Mouse (Mus musculus): Measurements from ENCODE around the gene Ascc1. TPM values are rescaled to one million over a fixed set of nuclear protein-coding genes. Genes with fewer than 3 reads are reported as not detected.

Gene Ascc1
- total and polyA plus RNA-seq, 2 experiments = 10.8 to 12.9 TPM

DNA sequence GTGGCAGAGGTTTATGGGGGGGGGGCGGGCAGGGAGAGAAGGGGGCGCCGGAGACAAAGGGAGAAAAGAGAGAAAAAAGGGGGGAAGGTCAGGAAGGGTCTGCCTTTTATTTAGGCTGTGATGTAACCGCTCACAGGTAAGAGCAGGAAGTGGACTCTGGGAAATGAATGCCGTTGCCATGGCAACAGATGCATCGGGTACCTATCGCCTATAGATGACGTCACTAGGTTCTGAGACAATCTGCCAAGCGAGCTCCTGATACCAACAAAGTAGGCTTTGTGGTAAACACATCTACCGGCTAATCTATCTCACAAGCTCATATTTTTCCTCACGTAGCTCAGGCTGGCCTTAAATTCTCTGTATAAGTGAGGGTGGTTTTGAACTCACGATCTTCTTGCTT lies 43.1 kb upstream of the Ascc1 start:
- no peak for DNase-seq (ENCODE audit: extremely low read depth, low read depth, low spot score)
- H3K27ac ChIP-seq (replicated peaks; ENCODE audit: insufficient read depth, low read depth, low read length) = no peak overlapping the region
- 83% methylated on average over 12 of the region's 12 CpGs for WGBS
- no peaks in the 10 kb centered on the region for H3K27me3 ChIP-seq (ENCODE audit: control insufficient read depth, insufficient read depth, low read length)
- no peaks in the 10 kb centered on the region for H3K36me3 ChIP-seq (ENCODE audit: control insufficient read depth, insufficient read depth, low read length)
- H3K4me3 ChIP-seq (ENCODE audit: insufficient read depth, low read depth, low read length) = no peak overlapping the region
- H3K79me2 ChIP-seq (ENCODE audit: control insufficient read depth, insufficient read depth, low read length) = no peaks in the 10 kb centered on the region
- no peak for TF ChIP-seq CTCF (IDR thresholded peaks at IDR 0.05; ENCODE audit: low read depth, low read length)
- TF ChIP-seq POLR2A (IDR thresholded peaks at IDR 0.05; ENCODE audit: extremely low read depth, insufficient read depth, low read length) = no peak
- no peak overlapping the region for H3K9ac ChIP-seq (ENCODE audit: low read depth, low read length)
- no peaks in the 10 kb centered on the region for H3K4me1 ChIP-seq (ENCODE audit: control insufficient read depth, insufficient read depth, low read length)

- Histone ChIP-seq H3K27me3 (ENCODE audit: control insufficient read depth, insufficient read depth, low read length) (no peaks in the 10 kb centered on the region), H3K27ac (replicated peaks; ENCODE audit: insufficient read depth, low read depth, low read length) (no peak overlapping the region), H3K79me2 (ENCODE audit: control insufficient read depth, insufficient read depth, low read length) (no peaks in the 10 kb centered on the region), H3K9ac (ENCODE audit: low read depth, low read length) (no peak overlapping the region), H3K4me1 (ENCODE audit: control insufficient read depth, insufficient read depth, low read length) (no peaks in the 10 kb centered on the region), H3K36me3 (ENCODE audit: control insufficient read depth, insufficient read depth, low read length) (no peaks in the 10 kb centered on the region), H3K4me3 (ENCODE audit: insufficient read depth, low read depth, low read length) (no peak overlapping the region)
- DNase-seq (ENCODE audit: extremely low read depth, low read depth, low spot score) = no peak
- TF ChIP-seq CTCF (IDR thresholded peaks at IDR 0.05; ENCODE audit: low read depth, low read length) = no peak
- no peak for TF ChIP-seq POLR2A (IDR thresholded peaks at IDR 0.05; ENCODE audit: extremely low read depth, insufficient read depth, low read length)
- 98% methylated on average over 2 of the region's 2 CpGs for WGBS
These were observed 39.0 kb upstream of the Ascc1 start for GRCm38 (mm10) chr10:59963609-59964008.

DNA sequence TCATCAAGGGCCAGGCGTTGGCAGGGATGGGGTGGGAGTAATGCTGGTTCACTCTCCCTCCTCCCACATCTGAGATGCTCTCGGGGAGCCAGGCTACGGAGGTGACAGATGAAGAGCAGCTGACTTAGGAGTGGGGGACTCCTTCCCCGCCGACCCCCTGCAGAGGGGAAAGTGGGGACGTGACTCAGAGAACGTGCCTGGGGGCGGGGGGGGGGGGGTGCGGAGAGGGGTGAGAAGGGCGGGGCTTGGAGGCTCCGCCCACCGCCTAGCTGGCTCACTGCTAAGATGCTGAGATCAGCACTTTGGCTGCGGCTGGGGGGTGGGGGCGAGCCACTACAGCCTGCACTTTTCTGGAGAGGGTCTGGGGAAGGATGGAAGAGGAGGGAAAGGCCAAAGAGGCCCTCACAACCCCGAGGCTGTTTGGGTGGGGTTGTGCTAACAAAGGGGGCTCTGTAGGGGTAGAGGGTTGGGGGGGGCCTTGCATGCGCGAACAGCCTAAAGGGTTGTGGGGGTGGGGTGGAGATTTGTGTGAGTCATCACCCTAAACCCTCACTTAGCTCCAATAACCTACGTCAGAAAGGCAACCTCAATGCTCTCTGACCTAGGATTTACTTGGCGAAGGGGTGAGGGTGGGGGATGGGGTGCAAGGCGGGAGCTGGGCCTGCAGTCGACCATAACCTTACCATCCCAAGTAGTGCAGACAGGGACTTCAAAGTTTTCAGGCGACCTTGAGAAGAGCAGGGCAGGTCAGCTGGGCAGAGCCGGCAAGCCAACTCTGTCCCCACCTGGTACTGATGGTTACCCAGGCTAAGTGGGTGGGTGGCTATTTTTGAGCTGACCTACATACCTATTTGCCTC lies 37.9 kb upstream of the Ascc1 start:
- WGBS = 22% methylated on average over 23 of the region's 23 CpGs
- Histone ChIP-seq H3K27ac (replicated peaks; ENCODE audit: insufficient read depth, low read depth, low read length) (no peak overlapping the region), H3K4me1 (ENCODE audit: control insufficient read depth, insufficient read depth, low read length) (no peaks in the 10 kb centered on the region), H3K79me2 (ENCODE audit: control insufficient read depth, insufficient read depth, low read length) (no peaks in the 10 kb centered on the region), H3K9ac (ENCODE audit: low read depth, low read length) (no peak overlapping the region), H3K27me3 (ENCODE audit: control insufficient read depth, insufficient read depth, low read length) (no peaks in the 10 kb centered on the region), H3K4me3 (ENCODE audit: insufficient read depth, low read depth, low read length) (no peak overlapping the region), H3K36me3 (ENCODE audit: control insufficient read depth, insufficient read depth, low read length) (no peaks in the 10 kb centered on the region)
- TF ChIP-seq POLR2A (IDR thresholded peaks at IDR 0.05; ENCODE audit: extremely low read depth, insufficient read depth, low read length) (no peak), CTCF (IDR thresholded peaks at IDR 0.05; ENCODE audit: low read depth, low read length) (no peak)
- no peak for DNase-seq (ENCODE audit: extremely low read depth, low read depth, low spot score)

- Histone ChIP-seq H3K4me3 (ENCODE audit: insufficient read depth, low read depth, low read length) (no peak overlapping the region), H3K36me3 (ENCODE audit: control insufficient read depth, insufficient read depth, low read length) (no peaks in the 10 kb centered on the region), H3K4me1 (ENCODE audit: control insufficient read depth, insufficient read depth, low read length) (no peaks in the 10 kb centered on the region), H3K9ac (ENCODE audit: low read depth, low read length) (no peak overlapping the region), H3K27ac (replicated peaks; ENCODE audit: insufficient read depth, low read depth, low read length) (no peak overlapping the region), H3K27me3 (ENCODE audit: control insufficient read depth, insufficient read depth, low read length) (no peaks in the 10 kb centered on the region), H3K79me2 (ENCODE audit: control insufficient read depth, insufficient read depth, low read length) (no peaks in the 10 kb centered on the region)
- DNase-seq (ENCODE audit: extremely low read depth, low read depth, low spot score) = no peak
- TF ChIP-seq POLR2A (IDR thresholded peaks at IDR 0.05; ENCODE audit: extremely low read depth, insufficient read depth, low read length) (no peak), CTCF (IDR thresholded peaks at IDR 0.05; ENCODE audit: low read depth, low read length) (no peak)
- 70% methylated on average over 9 of the region's 9 CpGs for WGBS
These were observed 37.3 kb upstream of the Ascc1 start for GRCm38 (mm10) chr10:59965362-59965695.

GRCm38 (mm10) chr10:59965788-59966187 lies 36.8 kb upstream of the Ascc1 start:
- H3K9ac ChIP-seq (ENCODE audit: low read depth, low read length) = no peak overlapping the region
- TF ChIP-seq POLR2A (IDR thresholded peaks at IDR 0.05; ENCODE audit: extremely low read depth, insufficient read depth, low read length) (no peak), CTCF (IDR thresholded peaks at IDR 0.05; ENCODE audit: low read depth, low read length) (no peak)
- WGBS = 98% methylated on average over 8 of the region's 8 CpGs
- no peak overlapping the region for H3K4me3 ChIP-seq (ENCODE audit: insufficient read depth, low read depth, low read length)
- no peaks in the 10 kb centered on the region for H3K36me3 ChIP-seq (ENCODE audit: control insufficient read depth, insufficient read depth, low read length)
- H3K27me3 ChIP-seq (ENCODE audit: control insufficient read depth, insufficient read depth, low read length) = no peaks in the 10 kb centered on the region
- no peak overlapping the region for H3K27ac ChIP-seq (replicated peaks; ENCODE audit: insufficient read depth, low read depth, low read length)
- H3K4me1 ChIP-seq (ENCODE audit: control insufficient read depth, insufficient read depth, low read length) = peaks cover 5% of the 10 kb centered on the region; the same call in 1 of the 2 replicates
- no peak for DNase-seq (ENCODE audit: extremely low read depth, low read depth, low spot score)
- H3K79me2 ChIP-seq (ENCODE audit: control insufficient read depth, insufficient read depth, low read length) = no peaks in the 10 kb centered on the region

GRCm38 (mm10) chr10:59966743-59967142 lies 35.9 kb upstream of the Ascc1 start:
- no peaks in the 10 kb centered on the region for H3K79me2 ChIP-seq (ENCODE audit: control insufficient read depth, insufficient read depth, low read length)
- peaks cover 7% of the 10 kb centered on the region; the same call in 1 of the 2 replicates for H3K4me1 ChIP-seq (ENCODE audit: control insufficient read depth, insufficient read depth, low read length)
- TF ChIP-seq POLR2A (IDR thresholded peaks at IDR 0.05; ENCODE audit: extremely low read depth, insufficient read depth, low read length) = no peak
- peak; percentile 28; the same call in 1 of the 2 replicates for TF ChIP-seq CTCF (IDR thresholded peaks at IDR 0.05; ENCODE audit: low read depth, low read length)
- H3K27ac ChIP-seq (replicated peaks; ENCODE audit: insufficient read depth, low read depth, low read length) = no peak overlapping the region
- no peak overlapping the region for H3K4me3 ChIP-seq (ENCODE audit: insufficient read depth, low read depth, low read length)
- DNase-seq (ENCODE audit: extremely low read depth, low read depth, low spot score) = no peak
- H3K9ac ChIP-seq (ENCODE audit: low read depth, low read length) = no peak overlapping the region
- no peaks in the 10 kb centered on the region for H3K36me3 ChIP-seq (ENCODE audit: control insufficient read depth, insufficient read depth, low read length)
- 95% methylated on average over 6 of the region's 6 CpGs for WGBS
- no peaks in the 10 kb centered on the region for H3K27me3 ChIP-seq (ENCODE audit: control insufficient read depth, insufficient read depth, low read length)

Measured in liver, adult 2 months (tissue).